Mouse (Mus musculus) splenic B cell, adult 2 months (primary cell): Measurements from ENCODE around the gene Csk.

Experiments used
- DNase-seq: peaks from one replicate; pipeline ENCODE4 v3.0.0-alpha.2; 2011; ENCODE audit warnings: low read depth, low spot score
- H3K27me3 ChIP-seq: 2 replicates; pipeline ENCODE4 v1.6.1; 2012; ENCODE audit warnings: mild to moderate bottlenecking, low read length, moderate library complexity, mixed read lengths; ENCODE audit not compliant: control insufficient read depth, poor library complexity, insufficient read depth, severe bottlenecking
- H3K36me3 ChIP-seq: 2 replicates; pipeline ENCODE4 v1.6.1; 2012; ENCODE audit warnings: mild to moderate bottlenecking, low read length, moderate library complexity, mixed read lengths; ENCODE audit not compliant: control insufficient read depth, poor library complexity, insufficient read depth, severe bottlenecking

The Csk gene

GRCm38 (mm10) chr9:57667817-57668216 lies 14.4 kb upstream of the Csk start:
- no peaks in the 10 kb centered on the region for H3K27me3 ChIP-seq
- no peak for DNase-seq
- no peaks in the 10 kb centered on the region for H3K36me3 ChIP-seq

- no peak for DNase-seq
Measured at GRCm38 (mm10) chr9:57667136-57667535, 13.7 kb upstream of the Csk start.

GRCm38 (mm10) chr9:57666536-57666935 lies 13.1 kb upstream of the Csk start:
- no peaks in the 10 kb centered on the region for H3K27me3 ChIP-seq
- no peaks in the 10 kb centered on the region for H3K36me3 ChIP-seq
- DNase-seq: no peak

More at GRCm38 (mm10) chr9:57667136-57667535, 13.7 kb upstream of the Csk start:
- Histone ChIP-seq H3K36me3 (no peaks in the 10 kb centered on the region), H3K27me3 (no peaks in the 10 kb centered on the region)

- Histone ChIP-seq H3K36me3 (no peaks in the 10 kb centered on the region), H3K27me3 (no peaks in the 10 kb centered on the region)
- no peak for DNase-seq
Measured at GRCm38 (mm10) chr9:57664616-57665015, 11.2 kb upstream of the Csk start.

GRCm38 (mm10) chr9:57661552-57661951 lies 8.1 kb upstream of the Csk start:
- Histone ChIP-seq H3K36me3 (no peaks in the 10 kb centered on the region), H3K27me3 (no peaks in the 10 kb centered on the region)
- no peak for DNase-seq

GRCm38 (mm10) chr9:57660501-57660900 lies 7.1 kb upstream of the Csk start:
- Histone ChIP-seq H3K27me3 (no peaks in the 10 kb centered on the region), H3K36me3 (no peaks in the 10 kb centered on the region)
- DNase-seq: no peak

- Histone ChIP-seq H3K36me3 (no peaks in the 10 kb centered on the region), H3K27me3 (no peaks in the 10 kb centered on the region)
- DNase-seq: peak; percentile 87
Measured at GRCm38 (mm10) chr9:57659774-57660173, 6.3 kb upstream of the Csk start.

GRCm38 (mm10) chr9:57658970-57659369 lies 5.5 kb upstream of the Csk start:
- DNase-seq: no peak
- H3K36me3 ChIP-seq: no peaks in the 10 kb centered on the region
- H3K27me3 ChIP-seq: no peaks in the 10 kb centered on the region

GRCm38 (mm10) chr9:57657843-57658242 lies 4.4 kb upstream of the Csk start:
- no peaks in the 10 kb centered on the region for H3K27me3 ChIP-seq
- no peak for DNase-seq
- no peaks in the 10 kb centered on the region for H3K36me3 ChIP-seq

- Histone ChIP-seq H3K36me3 (no peaks in the 10 kb centered on the region), H3K27me3 (no peaks in the 10 kb centered on the region)
- no peak for DNase-seq
Measured at GRCm38 (mm10) chr9:57656631-57657350, 3.4 kb upstream of the Csk start.

- no peaks in the 10 kb centered on the region for H3K36me3 ChIP-seq
- DNase-seq: peak; percentile 96
- H3K27me3 ChIP-seq: no peaks in the 10 kb centered on the region
Measured at GRCm38 (mm10) chr9:57655749-57656148, 2.3 kb upstream of the Csk start.

GRCm38 (mm10) chr9:57654966-57655365 lies 1.5 kb upstream of the Csk start:
- H3K27me3 ChIP-seq: no peaks in the 10 kb centered on the region
- H3K36me3 ChIP-seq: no peaks in the 10 kb centered on the region
- no peak for DNase-seq

GRCm38 (mm10) chr9:57652855-57653254 lies 576 bp downstream of the Csk start:
- Histone ChIP-seq H3K36me3 (peaks cover 3% of the 10 kb centered on the region; the same call in 1 of the 2 replicates), H3K27me3 (no peaks in the 10 kb centered on the region)
- DNase-seq: no peak

- Histone ChIP-seq H3K36me3 (peaks cover 3% of the 10 kb centered on the region; the same call in 1 of the 2 replicates), H3K27me3 (no peaks in the 10 kb centered on the region)
- peak; percentile 70 for DNase-seq
Measured at GRCm38 (mm10) chr9:57652351-57652750, 1.1 kb downstream of the Csk start.

- DNase-seq: peak; percentile 76
- Histone ChIP-seq H3K27me3 (no peaks in the 10 kb centered on the region), H3K36me3 (peaks cover 3% of the 10 kb centered on the region; the same call in 1 of the 2 replicates)
Measured at GRCm38 (mm10) chr9:57650786-57651311, 2.6 kb downstream of the Csk start.
